Mouse (Mus musculus): ENCODE measurements at regions not wholly inside any gene's neighbourhood (a gene's known extent, or its start where the extent isn't known, plus 50 kb on each side); places are given as distances from the start of the nearest gene placed in this dataset.
A peak's percentile ranks its signal among the peaks of the same experiment; 100 is the strongest.

DNA sequence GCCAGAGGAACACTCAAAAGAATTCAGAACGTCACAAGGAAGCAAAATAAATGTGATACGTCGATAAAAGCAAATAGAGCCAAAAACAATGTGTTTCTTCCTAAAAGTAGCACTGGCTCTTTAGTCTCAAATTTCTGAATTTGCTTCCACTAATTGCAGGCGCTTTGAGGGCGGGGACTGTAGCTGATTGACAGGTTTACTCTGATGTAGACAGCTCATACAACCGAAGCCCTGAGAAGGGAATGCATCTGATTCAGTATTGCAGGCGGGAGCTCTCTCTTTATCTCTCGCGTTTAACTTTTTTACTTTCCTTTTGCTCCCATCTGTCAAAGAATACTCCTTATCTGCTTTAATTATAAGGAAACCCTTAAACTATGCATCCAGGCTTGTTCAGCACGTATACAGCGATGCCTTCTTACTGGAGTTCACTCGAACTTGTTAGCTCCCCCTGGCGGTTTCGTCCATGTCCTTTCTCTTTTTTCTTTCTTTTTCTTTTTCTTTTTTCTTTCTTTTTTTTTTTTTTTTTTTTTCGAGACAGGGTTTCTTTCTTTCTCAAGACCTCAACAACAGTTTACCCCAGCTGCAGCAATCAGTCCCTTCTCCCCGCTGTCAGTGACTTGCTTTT is 95.9 kb downstream of the Avpr1a start:
- no peaks in the 10 kb centered on the region for H3K36me3 ChIP-seq (replicated peaks; ENCODE audit: control insufficient read depth, insufficient read depth, low read length)
- TF ChIP-seq CTCF (IDR thresholded peaks at IDR 0.05; ENCODE audit: low read depth) (peak; percentile 46), EP300 (IDR thresholded peaks at IDR 0.05; ENCODE audit: low read depth) (no peak)
- no peak for ATAC-seq (ENCODE audit: insufficient read depth, low read depth)

DNA sequence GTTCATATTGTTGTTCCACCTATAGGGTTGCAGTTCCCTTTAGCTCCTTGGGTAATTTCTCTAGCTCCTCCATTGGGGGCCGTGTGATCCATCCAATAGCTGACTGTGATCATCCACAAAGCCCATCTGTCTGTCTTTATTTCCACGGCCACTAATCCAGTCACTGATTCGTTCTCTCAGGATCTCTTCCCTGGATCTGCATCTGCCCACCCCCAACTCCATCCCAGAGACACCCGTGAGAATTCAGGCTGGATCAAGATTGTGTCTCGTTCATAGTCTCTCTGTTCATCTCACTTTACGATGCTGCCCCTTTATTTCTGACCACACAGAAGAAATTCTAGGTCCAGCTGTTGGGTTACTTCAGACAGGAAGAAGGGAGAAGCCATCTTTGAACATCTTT is 96.7 kb downstream of the Avpr1a start:
- H3K4me2 ChIP-seq (ENCODE audit: low read depth, low read length), result no peak overlapping the region
- H3K4me1 ChIP-seq (ENCODE audit: control insufficient read depth, insufficient read depth), result 0 out of 2 replicates have a peak, but pooled peaks cover 3% of the 10 kb centered on the region
- no peaks in the 10 kb centered on the region for H3K36me3 ChIP-seq (replicated peaks; ENCODE audit: control insufficient read depth, insufficient read depth, low read length)
- no peak for TF ChIP-seq EP300 (IDR thresholded peaks at IDR 0.05; ENCODE audit: low read depth)
- no peak for TF ChIP-seq CTCF (IDR thresholded peaks at IDR 0.05; ENCODE audit: low read depth)
- ATAC-seq (ENCODE audit: insufficient read depth, low read depth) (no peak), DNase-seq (ENCODE audit: low spot score) (no peak)
- WGBS, result 85% methylated on average over 6 of the region's 6 CpGs
- no peak overlapping the region for H3K4me3 ChIP-seq (ENCODE audit: low read depth, low read length)
- no peak overlapping the region for H3K9ac ChIP-seq (replicated peaks; ENCODE audit: low read depth, low read length)
- H3K9me3 ChIP-seq (replicated peaks; ENCODE audit: control insufficient read depth, low read length), result no peaks in the 10 kb centered on the region
- H3K27me3 ChIP-seq (ENCODE audit: control insufficient read depth, insufficient read depth, low read length), result no peaks in the 10 kb centered on the region
- no peak overlapping the region for H3K27ac ChIP-seq (ENCODE audit: low read depth)

More for the DNA sequence above, 95.9 kb downstream of the Avpr1a start:
- peak; percentile 55 for DNase-seq (ENCODE audit: low spot score)
- Histone ChIP-seq H3K9me3 (replicated peaks; ENCODE audit: control insufficient read depth, low read length) (no peaks in the 10 kb centered on the region), H3K4me1 (ENCODE audit: control insufficient read depth, insufficient read depth) (0 out of 2 replicates have a peak, but pooled peaks cover 3% of the 10 kb centered on the region), H3K27ac (ENCODE audit: low read depth) (no peak overlapping the region), H3K4me3 (ENCODE audit: low read depth, low read length) (peak overlapping the region; percentile 41), H3K27me3 (ENCODE audit: control insufficient read depth, insufficient read depth, low read length) (no peaks in the 10 kb centered on the region), H3K4me2 (ENCODE audit: low read depth, low read length) (peak overlapping the region; percentile 58), H3K9ac (replicated peaks; ENCODE audit: low read depth, low read length) (no peak overlapping the region)
- 22% methylated on average over 16 of the region's 16 CpGs for WGBS

DNA sequence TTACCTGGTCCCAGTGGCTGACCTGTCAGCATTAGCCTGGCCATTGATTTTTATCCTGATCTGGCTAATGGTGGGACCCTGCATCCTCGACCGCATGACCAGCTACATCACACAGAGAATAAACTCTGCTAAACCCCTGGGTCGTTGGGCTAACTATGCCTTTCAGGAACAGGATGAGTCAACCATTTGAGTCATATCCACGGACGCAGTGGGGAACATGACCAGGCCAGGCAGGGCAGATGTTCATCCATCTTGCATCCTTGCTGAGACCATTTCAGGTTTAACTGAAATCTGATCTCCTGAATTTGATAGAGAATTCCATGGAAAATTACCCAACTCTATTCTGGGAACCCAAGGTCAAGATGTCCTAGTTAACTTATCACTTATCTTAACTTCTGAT is 103.3 kb downstream of the Avpr1a start:
- H3K27ac ChIP-seq (ENCODE audit: low read depth), result no peak overlapping the region
- no peaks in the 10 kb centered on the region for H3K4me1 ChIP-seq (ENCODE audit: control insufficient read depth, insufficient read depth)
- no peak overlapping the region for H3K9ac ChIP-seq (replicated peaks; ENCODE audit: low read depth, low read length)
- ATAC-seq (ENCODE audit: insufficient read depth, low read depth) (no peak), DNase-seq (ENCODE audit: low spot score) (no peak)
- TF ChIP-seq CTCF (IDR thresholded peaks at IDR 0.05; ENCODE audit: low read depth) (no peak), EP300 (IDR thresholded peaks at IDR 0.05; ENCODE audit: low read depth) (no peak)
- no peak overlapping the region for H3K4me2 ChIP-seq (ENCODE audit: low read depth, low read length)
- no peak overlapping the region for H3K4me3 ChIP-seq (ENCODE audit: low read depth, low read length)
- WGBS, result 65% methylated on average over 5 of the region's 5 CpGs
- no peaks in the 10 kb centered on the region for H3K36me3 ChIP-seq (replicated peaks; ENCODE audit: control insufficient read depth, insufficient read depth, low read length)
- H3K9me3 ChIP-seq (replicated peaks; ENCODE audit: control insufficient read depth, low read length), result no peaks in the 10 kb centered on the region
- no peaks in the 10 kb centered on the region for H3K27me3 ChIP-seq (ENCODE audit: control insufficient read depth, insufficient read depth, low read length)

DNA sequence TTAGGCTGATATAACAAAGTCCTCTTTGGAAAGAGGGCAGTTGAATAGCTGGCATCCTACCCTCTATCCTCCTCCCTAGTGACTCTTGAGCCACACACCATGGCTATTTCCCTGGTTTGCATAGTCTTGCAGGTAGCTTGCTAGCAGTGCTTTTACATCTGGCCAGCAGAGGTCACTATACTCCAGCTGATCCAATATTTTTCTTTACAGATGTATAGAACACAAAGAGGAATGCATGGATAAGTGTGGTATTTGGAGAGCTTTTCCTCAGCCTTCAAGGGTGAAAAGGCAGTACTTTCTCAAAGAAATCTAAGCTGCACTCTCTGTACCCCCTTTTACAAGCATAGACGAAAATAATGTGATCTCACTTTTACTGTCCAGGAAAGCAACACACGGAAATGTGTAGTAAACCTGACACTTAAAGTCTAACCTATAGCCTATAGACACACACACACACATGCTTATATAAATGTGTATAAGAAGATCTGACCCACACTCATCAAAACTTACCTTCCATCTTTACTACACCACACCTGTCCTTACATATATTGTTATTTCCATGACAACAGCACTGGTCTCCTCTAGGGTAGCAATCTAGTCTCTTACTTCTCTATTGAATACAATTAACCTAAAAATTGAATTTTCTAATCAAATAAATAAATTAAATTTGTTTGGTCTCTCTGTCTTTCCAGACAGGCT is 105.0 kb downstream of the Avpr1a start:
- 50% methylated on average over 2 of the region's 2 CpGs for WGBS
- Histone ChIP-seq H3K4me3 (ENCODE audit: low read depth, low read length) (no peak overlapping the region), H3K4me2 (ENCODE audit: low read depth, low read length) (no peak overlapping the region), H3K4me1 (ENCODE audit: control insufficient read depth, insufficient read depth) (no peaks in the 10 kb centered on the region), H3K9ac (replicated peaks; ENCODE audit: low read depth, low read length) (no peak overlapping the region), H3K9me3 (replicated peaks; ENCODE audit: control insufficient read depth, low read length) (no peaks in the 10 kb centered on the region), H3K36me3 (replicated peaks; ENCODE audit: control insufficient read depth, insufficient read depth, low read length) (no peaks in the 10 kb centered on the region), H3K27ac (ENCODE audit: low read depth) (no peak overlapping the region), H3K27me3 (ENCODE audit: control insufficient read depth, insufficient read depth, low read length) (no peaks in the 10 kb centered on the region)
- peak; percentile 63 for DNase-seq (ENCODE audit: low spot score)
- ATAC-seq (ENCODE audit: insufficient read depth, low read depth), result peak; percentile 20; the same call in 1 of the 2 replicates
- TF ChIP-seq CTCF (IDR thresholded peaks at IDR 0.05; ENCODE audit: low read depth) (peak; percentile 82), EP300 (IDR thresholded peaks at IDR 0.05; ENCODE audit: low read depth) (no peak)

DNA sequence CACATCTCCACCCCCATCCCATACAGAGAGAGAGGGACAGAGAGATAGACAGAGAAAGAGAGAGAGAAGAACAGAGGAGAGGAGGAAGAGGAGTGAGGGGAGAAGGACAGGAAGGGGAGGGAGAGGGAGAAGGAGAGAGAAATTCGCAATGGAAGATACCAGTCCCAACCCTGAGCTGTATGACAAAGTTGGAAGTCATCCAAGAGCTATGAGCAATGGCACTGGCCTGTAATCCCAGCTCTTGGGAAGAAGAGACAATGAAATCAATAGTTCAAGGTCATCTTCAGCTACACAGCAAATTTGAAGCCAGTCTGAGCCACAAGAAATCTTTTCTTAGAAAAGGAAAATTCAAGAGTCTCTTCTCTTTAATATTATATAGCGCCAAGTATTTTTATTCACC is 105.6 kb downstream of the Avpr1a start:
- Histone ChIP-seq H3K27ac (ENCODE audit: low read depth) (no peak overlapping the region), H3K4me2 (ENCODE audit: low read depth, low read length) (no peak overlapping the region), H3K9me3 (replicated peaks; ENCODE audit: control insufficient read depth, low read length) (no peaks in the 10 kb centered on the region), H3K4me3 (ENCODE audit: low read depth, low read length) (no peak overlapping the region), H3K27me3 (ENCODE audit: control insufficient read depth, insufficient read depth, low read length) (no peaks in the 10 kb centered on the region), H3K36me3 (replicated peaks; ENCODE audit: control insufficient read depth, insufficient read depth, low read length) (no peaks in the 10 kb centered on the region), H3K9ac (replicated peaks; ENCODE audit: low read depth, low read length) (no peak overlapping the region), H3K4me1 (ENCODE audit: control insufficient read depth, insufficient read depth) (no peaks in the 10 kb centered on the region)
- DNase-seq (ENCODE audit: low spot score) (peak; percentile 41), ATAC-seq (ENCODE audit: insufficient read depth, low read depth) (no peak)
- 54% methylated on average over 2 of the region's 2 CpGs for WGBS
- no peak for TF ChIP-seq EP300 (IDR thresholded peaks at IDR 0.05; ENCODE audit: low read depth)
- no peak for TF ChIP-seq CTCF (IDR thresholded peaks at IDR 0.05; ENCODE audit: low read depth)

All from heart, postnatal 0 days (tissue).